Mouse (Mus musculus) stomach, postnatal 0 days (tissue): ENCODE results near the gene Siae.

Experiments
- CTCF ChIP-seq: IDR thresholded peaks from 2 replicates; pipeline ENCODE4 v1.5.1; 2016; ENCODE audit warnings: antibody characterized with exemption, low read depth, mild to moderate bottlenecking, moderate library complexity
- EP300 ChIP-seq: optimal IDR thresholded peaks from 2 replicates; pipeline ENCODE3; 2016; ENCODE audit warnings: antibody characterized with exemption

- TF ChIP-seq EP300, result no peak
- no peak for TF ChIP-seq CTCF
These were observed 38.0 kb upstream of the Siae start for GRCm38 (mm10) chr9:37517467-37517866.
